ENCODE assay signal across 17 mouse cellular contexts in genomic region chr6:5154786-5155185, GRCm38 (mm10). TPM values are rescaled to one million over a fixed set of nuclear protein-coding genes. Genes with fewer than 3 reads are reported as not detected.
"Had no signal": no experiment of that assay in that cellular context is flagged by ENCODE, and none has a peak within 500 bp of the region (broad histone marks: within the 10 kb centered on the region; RNA-seq: fewer than 3 reads in every experiment).

No protein-coding gene starts in this region.

- H3K27ac ChIP-seq: kidney, postnatal 0 days; layer of hippocampus, adult 2 months; limb, embryonic 13.5 days; midbrain, embryonic 10.5 days; neural tube, embryonic 12.5 days; stomach, postnatal 0 days had no signal

- H3K4me3 ChIP-seq: layer of hippocampus, adult 2 months; limb, embryonic 13.5 days; midbrain, embryonic 10.5 days; myocyte; neural tube, embryonic 12.5 days had no signal

- DNase-seq: kidney, adult 8-10 months; kidney, postnatal 4 days; left cerebral cortex, postnatal 4 days; lung, adult 18-20 months; lung, postnatal 36 days; midbrain, embryonic 14.5 days had no signal

- H3K4me1 ChIP-seq: neural tube, embryonic 12.5 days had no signal

- H3K9ac ChIP-seq: limb, embryonic 13.5 days; neural tube, embryonic 12.5 days had no signal

- ATAC-seq: intestine, postnatal 0 days had no signal

- H3K4me2 ChIP-seq: limb, embryonic 13.5 days; neural tube, embryonic 12.5 days had no signal

- H3K27me3 ChIP-seq: limb, embryonic 13.5 days; neural tube, embryonic 12.5 days had no signal

- H3K9me3 ChIP-seq: limb, embryonic 13.5 days; midbrain, embryonic 10.5 days; neural tube, embryonic 12.5 days had no signal

RNA-seq across cellular contexts. Expression of gene Pon1, which starts 39.0 kb away (rescaled TPM):
- total RNA-seq: layer of hippocampus, adult 2 months; layer of hippocampus, postnatal 10 days; left cerebral cortex, postnatal 4 days; megakaryocyte, adult 5-6 weeks; neutrophil, adult 5-6 weeks had no signal
- polyA plus RNA-seq: intestine, postnatal 0 days; limb, embryonic 13.5 days; midbrain, embryonic 10.5 days; midbrain, embryonic 14.5 days; myocyte; neural tube, embryonic 12.5 days had no signal
